Mouse (Mus musculus) MEL (cell line): ENCODE results near the gene Lamb3. TPM values are rescaled to one million over a fixed set of nuclear protein-coding genes. Genes with fewer than 3 reads are reported as not detected.

Experiments
- DNase-seq: peaks from one replicate; pipeline ENCODE4 v3.0.0; 2011; ENCODE audit warnings: low read depth, low spot score
- H3K27ac ChIP-seq: 2 replicates; pipeline ENCODE4 v1.5.1; 2012; ENCODE audit warnings: low read depth, mild to moderate bottlenecking, control low read depth, low read length, moderate library complexity; ENCODE audit not compliant: control insufficient read depth
- H3K27me3 ChIP-seq, 2 experiments: fragments of 150-350 bp in 1 of 2; sonication (generic) in 1 of 2; 2 replicates each; pipeline ENCODE4 v1.6.1; 2012; ENCODE audit warnings: low read length in 2 of 2, mild to moderate bottlenecking in 2 of 2, improper control_type of control experiment in 1 of 2, moderate library complexity in 1 of 2; ENCODE audit not compliant: insufficient read depth in 2 of 2, control insufficient read depth in 1 of 2
- H3K36me3 ChIP-seq, 2 experiments: 2 replicates each; pipeline ENCODE4 v1.6.1; 2012 to 2014; ENCODE audit warnings: low read length in 2 of 2, improper control_type of control experiment in 1 of 2, inconsistent platforms in 1 of 2, mild to moderate bottlenecking in 1 of 2; ENCODE audit not compliant: insufficient read depth in 2 of 2, control insufficient read depth in 1 of 2
- H3K4me1 ChIP-seq, 2 experiments: fragments of 150-350 bp in 1 of 2; sonication (generic) in 1 of 2; 2 replicates each; pipeline ENCODE4 v1.6.1; 2012; ENCODE audit warnings: low read length in 2 of 2, improper control_type of control experiment in 1 of 2, mild to moderate bottlenecking in 1 of 2; ENCODE audit not compliant: insufficient read depth in 2 of 2, control insufficient read depth in 1 of 2
- H3K4me3 ChIP-seq, 2 experiments: fragments of 150-350 bp in 1 of 2; sonication (generic) in 1 of 2; 2 replicates each; pipeline ENCODE4 v1.5.1; 2012; ENCODE audit warnings: low read depth in 2 of 2, low read length in 2 of 2, mild to moderate bottlenecking in 2 of 2, moderate library complexity in 2 of 2, control low read depth in 1 of 2, improper control_type of control experiment in 1 of 2; ENCODE audit not compliant: control insufficient read depth in 1 of 2, insufficient read depth in 1 of 2
- H3K79me2 ChIP-seq: 2 replicates; pipeline ENCODE4 v1.6.1; 2012; ENCODE audit warnings: mild to moderate bottlenecking, low read length, moderate library complexity; ENCODE audit not compliant: control insufficient read depth, poor library complexity, insufficient read depth
- H3K9ac ChIP-seq: 2 replicates; pipeline ENCODE4 v1.6.1; 2012; ENCODE audit warnings: low read depth, mild to moderate bottlenecking, control low read depth, low read length, moderate library complexity; ENCODE audit not compliant: control insufficient read depth, poor library complexity, severe bottlenecking
- H3K9me3 ChIP-seq: fragments of 150-350 bp; sonication (generic); replicated peaks from 2 replicates; pipeline ENCODE4 v1.6.1; 2012; ENCODE audit warnings: mild to moderate bottlenecking, low read length, improper control_type of control experiment, moderate library complexity; ENCODE audit not compliant: insufficient read depth
- BHLHE40 ChIP-seq: IDR thresholded peaks from 2 replicates; pipeline ENCODE4 v1.6.1; 2012; ENCODE audit warnings: low read depth, mild to moderate bottlenecking, inconsistent platforms, low read length, improper control_type of control experiment, borderline replicate concordance
- CHD2 ChIP-seq: IDR thresholded peaks from 2 replicates; pipeline ENCODE4 v1.6.1; 2011; ENCODE audit warnings: low read length, improper control_type of control experiment
- CTCF ChIP-seq, 3 experiments: IDR thresholded peaks in 2 of 3; conservative IDR thresholded peaks in 1 of 3; 2 replicates each; pipeline ENCODE4 v1.5.1; 2011 to 2012; ENCODE audit warnings: low read length in 3 of 3, low read depth in 2 of 3, mild to moderate bottlenecking in 2 of 3, improper control_type of control experiment in 1 of 3, inconsistent platforms in 1 of 3, mixed read lengths in 1 of 3, moderate library complexity in 1 of 3; ENCODE audit not compliant: control insufficient read depth in 1 of 3, insufficient read depth in 1 of 3, poor library complexity in 1 of 3, severe bottlenecking in 1 of 3
- E2F4 ChIP-seq: IDR thresholded peaks from 2 replicates; pipeline ENCODE4 v1.6.1; 2011; ENCODE audit warnings: low read depth, low read length, improper control_type of control experiment, borderline replicate concordance
- ELF1 ChIP-seq: IDR thresholded peaks from 2 replicates; pipeline ENCODE4 v1.6.1; 2014; ENCODE audit warnings: low read depth, mild to moderate bottlenecking, inconsistent platforms, low read length, improper control_type of control experiment, moderate library complexity
- EP300 ChIP-seq, 2 experiments: IDR thresholded peaks; 2 replicates each; pipeline ENCODE4 v1.6.1; 2011; ENCODE audit warnings: improper control_type of control experiment in 2 of 2, low read length in 2 of 2, low read depth in 1 of 2, mild to moderate bottlenecking in 1 of 2
- ETS1 ChIP-seq: IDR thresholded peaks from 2 replicates; pipeline ENCODE4 v1.6.1; 2012; ENCODE audit warnings: low read depth, mild to moderate bottlenecking, inconsistent platforms, low read length, improper control_type of control experiment, moderate library complexity
- GATA1 ChIP-seq: IDR thresholded peaks from 2 replicates; pipeline ENCODE4 v1.6.1; 2011; ENCODE audit warnings: low read depth, low read length, improper control_type of control experiment
- HCFC1 ChIP-seq: IDR thresholded peaks from 2 replicates; pipeline ENCODE4 v1.6.1; 2012; ENCODE audit warnings: low read depth, mild to moderate bottlenecking, inconsistent platforms, low read length, improper control_type of control experiment, moderate library complexity
- JUND ChIP-seq: IDR thresholded peaks from 2 replicates; pipeline ENCODE4 v1.6.1; 2011; ENCODE audit warnings: low read depth, mild to moderate bottlenecking, improper control_type of control experiment, low read length
- KAT2A ChIP-seq: conservative IDR thresholded peaks from 2 replicates; pipeline ENCODE4 v1.6.1; 2012; ENCODE audit warnings: low read depth, low read length, improper control_type of control experiment, inconsistent platforms
- MAFK ChIP-seq: IDR thresholded peaks from 2 replicates; pipeline ENCODE4 v1.6.1; 2011; ENCODE audit warnings: low read depth, mild to moderate bottlenecking, low read length, improper control_type of control experiment, borderline replicate concordance
- MAX ChIP-seq: IDR thresholded peaks from 2 replicates; pipeline ENCODE4 v1.6.1; 2011; ENCODE audit warnings: low read length, improper control_type of control experiment
- MAZ ChIP-seq: IDR thresholded peaks from 2 replicates; pipeline ENCODE4 v1.6.1; 2012; ENCODE audit warnings: low read depth, mild to moderate bottlenecking, inconsistent platforms, low read length, improper control_type of control experiment
- MEF2A ChIP-seq: IDR thresholded peaks from 2 replicates; pipeline ENCODE4 v1.6.1; 2014; ENCODE audit warnings: low read depth, mild to moderate bottlenecking, inconsistent platforms, low read length, improper control_type of control experiment; ENCODE audit not compliant: poor library complexity, insufficient replicate concordance, severe bottlenecking; ENCODE audit errors: extremely low read depth
- MXI1 ChIP-seq: IDR thresholded peaks from 2 replicates; pipeline ENCODE4 v1.6.1; 2011; ENCODE audit warnings: mild to moderate bottlenecking, low read depth, low read length, improper control_type of control experiment
- MYB ChIP-seq: IDR thresholded peaks from 2 replicates; pipeline ENCODE4 v1.6.1; 2011; ENCODE audit warnings: mild to moderate bottlenecking, low read depth, low read length, improper control_type of control experiment
- MYC ChIP-seq: IDR thresholded peaks from 2 replicates; pipeline ENCODE4 v1.6.1; 2011; ENCODE audit warnings: low read depth, mild to moderate bottlenecking, low read length, improper control_type of control experiment, moderate library complexity
- POLR2A ChIP-seq, 2 experiments: IDR thresholded peaks; 2 replicates each; pipeline ENCODE4 v1.6.1; 2011 to 2012; ENCODE audit warnings: low read length in 2 of 2, mild to moderate bottlenecking in 2 of 2, control low read depth in 1 of 2, improper control_type of control experiment in 1 of 2, low read depth in 1 of 2, moderate library complexity in 1 of 2; ENCODE audit not compliant: control insufficient read depth in 1 of 2, insufficient read depth in 1 of 2, poor library complexity in 1 of 2
- POLR2AphosphoS2 ChIP-seq: IDR thresholded peaks from 2 replicates; pipeline ENCODE4 v1.6.1; 2011; ENCODE audit warnings: low read length, improper control_type of control experiment
- POLR2AphosphoS5 ChIP-seq: IDR thresholded peaks from 2 replicates; pipeline ENCODE4 v1.6.1; 2012; ENCODE audit warnings: low read depth, borderline replicate concordance, mild to moderate bottlenecking, inconsistent platforms, low read length, moderate library complexity, mixed read lengths
- RAD21 ChIP-seq: IDR thresholded peaks from 2 replicates; pipeline ENCODE4 v1.6.1; 2011; ENCODE audit warnings: mild to moderate bottlenecking, low read depth, low read length, improper control_type of control experiment
- RCOR1 ChIP-seq: IDR thresholded peaks from 2 replicates; pipeline ENCODE4 v1.6.1; 2012; ENCODE audit warnings: low read depth, mild to moderate bottlenecking, inconsistent platforms, low read length, improper control_type of control experiment
- SIN3A ChIP-seq: IDR thresholded peaks from 2 replicates; pipeline ENCODE4 v1.6.1; 2012; ENCODE audit warnings: low read length, improper control_type of control experiment, inconsistent platforms
- SMC3 ChIP-seq: IDR thresholded peaks from 2 replicates; pipeline ENCODE4 v1.6.1; 2011; ENCODE audit warnings: low read depth, low read length, improper control_type of control experiment
- TAL1 ChIP-seq: IDR thresholded peaks from 2 replicates; pipeline ENCODE4 v1.6.1; 2012; ENCODE audit warnings: mild to moderate bottlenecking, inconsistent platforms, low read length, moderate library complexity, mixed read lengths
- TBP ChIP-seq: IDR thresholded peaks from 2 replicates; pipeline ENCODE4 v1.8.0; 2011; ENCODE audit warnings: low read depth, low read length, improper control_type of control experiment
- UBTF ChIP-seq: IDR thresholded peaks from 2 replicates; pipeline ENCODE4 v1.6.1; 2012; ENCODE audit warnings: low read depth, mild to moderate bottlenecking, inconsistent platforms, low read length, improper control_type of control experiment, moderate library complexity, borderline replicate concordance; ENCODE audit not compliant: insufficient read depth
- USF1 ChIP-seq: IDR thresholded peaks from 2 replicates; pipeline ENCODE4 v1.6.1; 2014; ENCODE audit warnings: low read depth, mild to moderate bottlenecking, inconsistent platforms, low read length, improper control_type of control experiment, moderate library complexity
- USF2 ChIP-seq, 2 experiments: IDR thresholded peaks; 2 replicates each; pipeline ENCODE4 v1.6.1; 2011 to 2012; ENCODE audit warnings: improper control_type of control experiment in 2 of 2, low read length in 2 of 2, borderline replicate concordance in 1 of 2, inconsistent platforms in 1 of 2, low read depth in 1 of 2, mild to moderate bottlenecking in 1 of 2; ENCODE audit not compliant: insufficient read depth in 1 of 2
- ZC3H11A ChIP-seq: IDR thresholded peaks from 2 replicates; pipeline ENCODE4 v1.6.1; 2012; ENCODE audit warnings: low read depth, mild to moderate bottlenecking, inconsistent platforms, low read length, improper control_type of control experiment
- ZMIZ1 ChIP-seq: IDR thresholded peaks from 2 replicates; pipeline ENCODE4 v1.6.1; 2012; ENCODE audit warnings: low read depth, mild to moderate bottlenecking, inconsistent platforms, low read length, improper control_type of control experiment, moderate library complexity
- ZNF384 ChIP-seq: IDR thresholded peaks from 2 replicates; pipeline ENCODE4 v1.6.1; 2012; ENCODE audit warnings: low read depth, mild to moderate bottlenecking, inconsistent platforms, low read length, improper control_type of control experiment
- polyA plus RNA-seq, 2 experiments: library from polyadenylated mRNA; stranded (reverse) in 1 of 2; unstranded in 1 of 2; fragments of >175 nt in 1 of 2; fragments of >200 nt in 1 of 2; gene quantifications; 2 replicates each; pipeline versions ENCODE4 v1.2.1 to v1.2.4; 2012; ENCODE audit warnings: low replicate concordance in 2 of 2, low read depth in 1 of 2; ENCODE audit not compliant: insufficient read length in 2 of 2, insufficient read depth in 1 of 2, missing spikeins in 1 of 2
- total RNA-seq: library from RNA; depleted of rRNA; stranded (reverse); fragments of 300-350 nt; gene quantifications from 2 replicates; pipeline ENCODE4 v1.2.3, GENCODE M21; 2012

The Lamb3 gene
- total and polyA plus RNA-seq, 3 experiments, result 0.03 to 0.35 TPM; not detected in 1

DNA sequence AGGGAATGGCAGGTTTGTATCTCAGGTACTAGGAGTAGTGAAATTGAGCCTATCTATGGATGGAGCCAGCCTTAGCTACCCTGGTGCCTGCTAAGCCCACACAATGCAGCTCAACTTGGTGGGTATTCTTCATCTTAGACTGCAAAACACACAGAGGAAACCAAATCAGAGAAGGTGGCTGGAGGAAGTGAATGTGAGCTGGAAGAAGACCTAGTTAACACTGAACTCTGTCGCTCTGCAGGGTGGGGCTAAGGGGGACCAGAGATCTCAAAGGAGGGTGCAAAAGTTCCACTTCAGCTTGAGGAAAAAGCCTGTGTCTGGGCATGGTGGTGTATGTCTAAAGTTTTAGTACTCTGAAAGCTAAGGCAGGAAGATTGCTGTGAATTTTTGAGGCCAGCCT, 47.9 kb upstream of the Lamb3 start (continued):
- TF ChIP-seq MEF2A, result no peak

DNA sequence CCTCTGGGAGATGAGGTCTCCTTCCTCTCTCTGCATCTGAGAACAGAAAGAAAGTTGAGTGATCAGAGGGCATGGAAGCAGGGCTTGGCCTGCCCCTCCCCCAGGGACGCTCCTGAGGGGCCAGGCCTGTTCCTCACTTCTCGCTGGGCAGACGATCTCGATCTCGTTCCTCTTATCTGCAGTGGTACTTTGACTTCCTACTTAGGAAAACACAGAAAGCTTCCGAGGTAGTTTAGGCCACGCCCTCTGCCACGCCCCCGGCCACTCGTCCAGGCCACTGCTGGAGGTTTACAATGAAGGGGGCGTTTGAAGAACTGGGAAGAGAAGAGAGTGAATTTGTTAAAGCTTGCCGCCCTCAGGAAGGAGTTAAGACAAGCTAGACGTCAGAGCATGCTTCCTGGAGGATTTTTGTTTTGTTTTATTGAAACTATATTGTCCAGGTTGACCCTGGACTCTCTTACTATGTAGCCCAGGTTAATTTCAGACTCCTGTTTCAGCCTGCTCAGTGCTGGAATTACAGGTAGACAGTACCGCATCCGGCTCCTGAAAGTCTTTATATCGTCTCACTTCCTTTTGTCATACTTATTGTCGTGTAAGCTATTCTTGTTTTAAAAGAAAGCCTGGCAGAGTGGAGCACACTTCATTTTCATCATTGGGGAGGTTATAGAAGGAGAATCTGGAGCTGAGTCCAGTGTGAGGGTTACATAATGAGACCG, 47.0 kb upstream of the Lamb3 start:
- Histone ChIP-seq H3K9me3 (no peaks in the 10 kb centered on the region), H3K79me2 (no peaks in the 10 kb centered on the region), H3K9ac (peak overlapping the region; percentile 58), H3K4me1 (peaks cover 0 to 16% of the 10 kb centered on the region in 2 experiments; a peak in 2 of 4 replicates), H3K27me3 (peaks cover 0 to 3% of the 10 kb centered on the region in 2 experiments; a peak in 1 of 4 replicates), H3K27ac (peak overlapping the region; percentile 21), H3K4me3 (peak overlapping the region; percentile 38 to 51), H3K36me3 (peaks cover 0 to 18% of the 10 kb centered on the region in 2 experiments; a peak in 2 of 4 replicates)
- DNase-seq, result peak; percentile 88
- TF ChIP-seq USF2 (IDR thresholded peaks at IDR 0.05; ENCODE audit: borderline replicate concordance in 1 of 2, insufficient read depth in 1 of 2, low read depth in 1 of 2, low read length in 2 of 2), result no peak
- TF ChIP-seq ZNF384, result no peak
- peak; percentile 79 for TF ChIP-seq ELF1
- no peak for TF ChIP-seq USF1
- no peak for TF ChIP-seq CTCF (IDR thresholded peaks at IDR 0.05 in 2 of 3, conservative IDR thresholded peaks at IDR 0.05 in 1 of 3; ENCODE audit: control insufficient read depth in 1 of 3, insufficient read depth in 1 of 3, low read depth in 2 of 3, low read length in 3 of 3, poor library complexity in 1 of 3, severe bottlenecking in 1 of 3)
- TF ChIP-seq MYC, result 0 out of 2 replicates have a peak, but pooled peaks have one; percentile 20
- peak; percentile 57 for TF ChIP-seq MXI1
- TF ChIP-seq MEF2A, result no peak
- TF ChIP-seq MAX, result no peak
- no peak for TF ChIP-seq JUND
- peak in 1 of 2 experiments; percentile 37; a peak in 1 of 4 replicates for TF ChIP-seq POLR2A (IDR thresholded peaks at IDR 0.05; ENCODE audit: control insufficient read depth in 1 of 2, insufficient read depth in 1 of 2, low read depth in 1 of 2, low read length in 2 of 2, poor library complexity in 1 of 2)
- peak; percentile 64 for TF ChIP-seq ETS1
- TF ChIP-seq SIN3A, result no peak; the same call in 1 of the 2 replicates
- TF ChIP-seq GATA1, result peak; percentile 73; the same call in 1 of the 2 replicates
- no peak for TF ChIP-seq MAFK
- TF ChIP-seq TBP, result no peak; the same call in 1 of the 2 replicates
- TF ChIP-seq E2F4, result no peak
- peak; percentile 63; the same call in 1 of the 2 replicates for TF ChIP-seq HCFC1
- TF ChIP-seq ZC3H11A, result no peak
- peak; percentile 65 for TF ChIP-seq CHD2
- no peak for TF ChIP-seq POLR2AphosphoS5
- 0 out of 2 replicates have a peak, but pooled peaks have one; percentile 23 for TF ChIP-seq RCOR1
- no peak for TF ChIP-seq KAT2A
- no peak for TF ChIP-seq TAL1
- TF ChIP-seq BHLHE40, result peak; percentile 43; the same call in 1 of the 2 replicates
- TF ChIP-seq MYB, result no peak
- no peak for TF ChIP-seq RAD21
- peak; percentile 49; the same call in 1 of the 2 replicates for TF ChIP-seq MAZ
- peak; percentile 19 to 40; a peak in 3 of 4 replicates for TF ChIP-seq EP300 (IDR thresholded peaks at IDR 0.05; ENCODE audit: low read depth in 1 of 2, low read length in 2 of 2)
- TF ChIP-seq POLR2AphosphoS2, result no peak
- no peak for TF ChIP-seq UBTF
- TF ChIP-seq SMC3, result no peak
- TF ChIP-seq ZMIZ1, result no peak
